In the genomic region with DNA sequence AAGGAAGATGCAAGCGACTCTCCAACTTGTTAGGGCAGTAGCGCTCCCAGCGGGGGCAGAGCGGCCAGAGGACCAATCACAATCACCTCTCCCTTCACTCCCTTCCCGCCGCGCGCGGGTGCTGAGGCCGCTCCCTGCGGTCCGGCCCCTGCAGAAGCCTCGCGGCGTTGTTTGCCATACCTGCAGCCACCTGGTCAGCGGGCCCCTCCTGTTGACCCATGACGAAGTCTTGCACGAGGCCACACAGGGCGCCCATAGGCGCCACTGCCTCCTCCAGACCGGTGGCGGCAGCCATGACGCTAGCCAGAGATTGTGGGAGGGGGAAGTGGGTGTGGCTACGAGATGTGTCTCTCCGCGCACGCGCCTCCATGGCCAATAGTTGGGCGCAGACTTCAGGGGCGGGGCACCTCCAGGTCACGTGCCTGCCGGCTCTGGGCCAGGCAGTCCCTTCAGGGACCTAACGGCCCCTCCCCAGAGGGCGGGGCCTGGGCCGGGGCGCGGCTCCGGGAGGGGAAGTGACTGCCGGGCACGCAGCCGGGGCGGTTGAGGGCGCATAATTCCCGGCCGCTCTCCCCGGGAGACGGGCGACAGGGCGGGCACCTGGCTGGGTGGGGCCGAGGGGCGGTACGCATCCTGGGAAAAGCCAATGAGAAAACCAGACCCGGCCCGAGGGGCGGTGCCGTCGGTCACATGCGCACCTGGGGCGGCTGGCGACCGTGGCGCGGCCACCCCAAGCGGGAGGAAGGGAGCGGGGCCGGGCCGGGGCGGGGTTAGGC, we compare ENCODE assay signal across 7 mouse cellular contexts. TPM values are rescaled to one million over a fixed set of nuclear protein-coding genes. Genes with fewer than 3 reads are reported as not detected.
DNase-seq lines count a peak whose midpoint lies in the region; ATAC-seq lines count a peak whose summit lies in the region.

Gene Mms19, minus strand, starts transcription at position 339 of the 776 bp plus-strand sequence.

- intact Hi-C loops in left cerebral cortex, postnatal 36 days (cut with DNase I) = loop anchor here (2.0 to 5.0 kb wide), 3 partner anchors 36 to 46 kb away; no protein-coding TSS in a partner anchor

- H3K27me3 ChIP-seq in intestine, embryonic 16.5 days (replicated peaks; ENCODE audit: control insufficient read depth, insufficient read depth, low read length) = no peaks in the 10 kb centered on the region
- H3K27me3 ChIP-seq in midbrain, embryonic 11.5 days (ENCODE audit: control insufficient read depth, insufficient read depth, low read length) = peaks cover 7% of the 10 kb centered on the region

- H3K36me3 ChIP-seq in intestine, embryonic 16.5 days (ENCODE audit: control insufficient read depth, insufficient read depth, low read length) = no peaks in the 10 kb centered on the region
- H3K36me3 ChIP-seq in midbrain, embryonic 11.5 days (ENCODE audit: control insufficient read depth, insufficient read depth, low read length) = no peaks in the 10 kb centered on the region

- peak; percentile 97 for ATAC-seq in intestine, embryonic 16.5 days
- peak; percentile 97 for ATAC-seq in midbrain, embryonic 11.5 days (ENCODE audit: low FRiP score)

- peak within 1 kb of the TSS; percentile 93 for H3K27ac ChIP-seq in intestine, embryonic 16.5 days (ENCODE audit: low read length)
- H3K27ac ChIP-seq in midbrain, embryonic 11.5 days (ENCODE audit: low read depth, low read length) = peak within 1 kb of the TSS; percentile 23

- H3K4me3 ChIP-seq in intestine, embryonic 16.5 days (ENCODE audit: low read length) = peak within 1 kb of the TSS; percentile 92
- peak within 1 kb of the TSS; percentile 72 for H3K4me3 ChIP-seq in midbrain, embryonic 11.5 days (ENCODE audit: low read depth, low read length)

- peaks cover 5% of the 10 kb centered on the region; the same call in 1 of the 2 replicates for H3K4me1 ChIP-seq in intestine, embryonic 16.5 days (ENCODE audit: control insufficient read depth, insufficient read depth, low read length)
- peaks cover 5% of the 10 kb centered on the region for H3K4me1 ChIP-seq in midbrain, embryonic 11.5 days (ENCODE audit: control insufficient read depth, insufficient read depth, low read length)

- no peaks in the 10 kb centered on the region for H3K9me3 ChIP-seq in intestine, embryonic 16.5 days (ENCODE audit: control insufficient read depth, low read length)
- no peaks in the 10 kb centered on the region for H3K9me3 ChIP-seq in midbrain, embryonic 11.5 days (ENCODE audit: control insufficient read depth, low read length)

- H3K9ac ChIP-seq in intestine, embryonic 16.5 days (ENCODE audit: low read depth, low read length) = peak within 1 kb of the TSS; percentile 85
- H3K9ac ChIP-seq in midbrain, embryonic 11.5 days (ENCODE audit: low read length) = peak within 1 kb of the TSS; percentile 72

- peak; percentile 100 for DNase-seq in adrenal gland, adult 2 months
- DNase-seq in embryo, embryonic 11.5 days (ENCODE audit: low read depth, low spot score) = peak; percentile 98
- peak; percentile 96 to 98 for DNase-seq in gastrocnemius, postnatal 4 days (ENCODE audit: low spot score in 2 of 2)
- peak; percentile 99 for DNase-seq in left cerebral cortex, postnatal 36 days (ENCODE audit: low spot score in 2 of 2)
- peak; percentile 99 for DNase-seq in midbrain, embryonic 11.5 days (ENCODE audit: low spot score, missing footprints)
- DNase-seq in skeletal muscle tissue, adult 2 months (ENCODE audit: low read depth, low spot score) = peak; percentile 98

- H3K4me2 ChIP-seq in intestine, embryonic 16.5 days (ENCODE audit: low read depth, low read length) = peak within 1 kb of the TSS; percentile 88
- peak within 1 kb of the TSS; percentile 100 for H3K4me2 ChIP-seq in midbrain, embryonic 11.5 days

- WGBS in intestine, embryonic 16.5 days = under 1% methylated on average over 66 of the region's 68 CpGs
- WGBS in midbrain, embryonic 11.5 days = under 1% methylated on average over 68 of the region's 68 CpGs

RNA-seq across cellular contexts. Expression of gene Mms19, which starts in this region (rescaled TPM):
- 10 to 100 TPM; 15.9 to 22.0 TPM for total RNA-seq in adrenal gland, adult 2 months (2021)
- polyA plus RNA-seq in adrenal gland, adult 2 months (2012; rRNA removed) = 48.3 and 49.2 TPM in 2 replicates
- total RNA-seq in gastrocnemius, postnatal 4 days (2021) = 10 to 100 TPM; 20.5 to 29.1 TPM
- 27.8 and 28.4 TPM in 2 replicates for polyA plus RNA-seq in intestine, embryonic 16.5 days (2015; fragmentation: Nextera tagmentation; extraction: Ambion mirVana)
- total RNA-seq in left cerebral cortex, postnatal 36 days (2021) = 10 to 100 TPM; 25.2 to 36.7 TPM
- 27.0 and 33.4 TPM in 2 replicates for polyA plus RNA-seq in midbrain, embryonic 11.5 days (2014; fragmentation: Nextera tagmentation; extraction: Ambion mirVana)

Comparison
In these comparisons a context has a peak if more than half of its experiments do, and no peak if none do; other contexts are left out.
1. Peak in every context shown above with its lines: DNase-seq, ATAC-seq, H3K4me3 ChIP-seq and H3K27ac ChIP-seq.